Mouse (Mus musculus) spleen, adult 2 months (tissue): ENCODE results near the gene Taf3.

Source experiments
- CTCF ChIP-seq: fragments of 200-500 bp; IDR thresholded peaks from 2 replicates; pipeline ENCODE4 v1.5.1; 2011; ENCODE audit warnings: mild to moderate bottlenecking, inconsistent platforms; ENCODE audit not compliant: insufficient read depth, insufficient read length, insufficient replicate concordance; ENCODE audit errors: extremely low read depth
- POLR2A ChIP-seq: fragments of 200-500 bp; IDR thresholded peaks from 2 replicates; pipeline ENCODE4 v1.6.1; 2011; ENCODE audit warnings: low read depth, low read length, inconsistent platforms

DNA sequence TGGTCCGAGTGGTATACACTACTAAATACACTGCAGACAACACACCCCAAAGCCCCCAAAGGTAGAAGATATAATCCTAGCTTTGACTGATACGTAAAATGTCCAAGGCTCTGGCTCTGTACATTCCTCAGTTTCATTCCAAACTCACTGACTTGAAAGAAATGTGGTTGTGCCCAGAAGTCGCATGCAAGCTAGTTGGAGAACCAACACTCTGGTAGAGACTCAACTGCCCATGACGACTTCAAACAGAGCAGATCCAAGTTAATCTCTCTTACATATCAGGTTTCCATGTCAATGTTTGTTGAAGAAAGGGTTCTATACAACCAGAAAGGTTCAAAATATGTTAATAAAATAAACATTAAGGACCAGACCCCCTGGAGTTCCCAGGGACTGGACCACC is 60.1 kb downstream of the Taf3 start:
- TF ChIP-seq POLR2A (no peak), CTCF (no peak)
